Mouse (Mus musculus) neural tube, embryonic 12.5 days (tissue): ENCODE results near the gene Rad51. TPM values are rescaled to one million over a fixed set of nuclear protein-coding genes. Genes with fewer than 3 reads are reported as not detected.

ENCODE experiments used
- ATAC-seq: fragments of 200-750 bp; cut with Nextera tagmentation; 2 replicates; pipeline ENCODE4 v1.8.0; 2017; ENCODE audit warnings: low read depth, mild to moderate bottlenecking, moderate TSS enrichment, moderate library complexity; ENCODE audit not compliant: low FRiP score
- H3K27ac ChIP-seq: fragments of 300-500 bp; sonication (generic); 2 replicates; pipeline ENCODE4 v1.5.1; 2016
- H3K27me3 ChIP-seq: fragments of 300-500 bp; sonication (generic); replicated peaks from 2 replicates; pipeline ENCODE4 v1.6.1; 2016; ENCODE audit warnings: mild to moderate bottlenecking
- H3K36me3 ChIP-seq: fragments of 300-500 bp; sonication (generic); 2 replicates; pipeline ENCODE4 v1.6.1; 2016; ENCODE audit warnings: mild to moderate bottlenecking
- H3K4me1 ChIP-seq: fragments of 300-500 bp; sonication (generic); 2 replicates; pipeline ENCODE4 v1.6.1; 2016
- H3K4me2 ChIP-seq: fragments of 300-500 bp; sonication (generic); replicated peaks from 2 replicates; pipeline ENCODE4 v1.6.1; 2016; ENCODE audit warnings: mild to moderate bottlenecking
- H3K4me3 ChIP-seq: fragments of 300-500 bp; sonication (generic); 2 replicates; pipeline ENCODE4 v1.5.1; 2016
- H3K9ac ChIP-seq: fragments of 300-500 bp; sonication (generic); 2 replicates; pipeline ENCODE4 v1.6.1; 2016; ENCODE audit warnings: mild to moderate bottlenecking
- H3K9me3 ChIP-seq: fragments of 300-500 bp; sonication (generic); 2 replicates; pipeline ENCODE4 v1.6.1; 2016; ENCODE audit warnings: mild to moderate bottlenecking
- WGBS: fragments of 180-500 bp; shearing (Covaris S2); methylation state at CpG from one replicate; pipeline ENCODE4 v1.1.7; 2016; 5-methylcytosine and 5-hydroxymethylcytosine counted together
- polyA plus RNA-seq: library from polyadenylated mRNA; unstranded; fragments of >200 nt; fragmentation: Nextera tagmentation; extraction: Ambion mirVana; gene quantifications from 2 replicates; pipeline ENCODE4 v1.2.1, GENCODE M21; 2016

Rad51 gene
- polyA plus RNA-seq, 1 experiment from 2014 or later: 31.9 TPM

DNA sequence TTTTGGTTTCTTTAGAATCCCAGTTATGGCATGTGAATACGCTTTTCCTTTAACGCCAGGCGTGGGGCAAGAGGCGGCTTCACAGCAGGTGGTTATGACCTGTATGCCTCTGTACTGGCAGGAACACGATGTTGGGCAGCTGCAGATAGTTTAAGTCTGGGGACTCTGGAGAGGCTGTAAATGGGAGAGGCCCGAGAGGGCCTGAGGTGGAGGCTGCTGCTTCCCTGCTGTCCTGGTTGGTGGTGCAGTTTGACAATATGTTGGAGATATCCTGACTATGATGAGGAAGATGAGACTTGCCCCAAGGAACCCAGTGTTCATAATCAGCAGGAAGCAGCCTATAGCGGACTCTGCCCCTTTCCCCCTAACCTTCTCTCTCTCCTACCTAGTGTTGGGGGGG is 70.3 kb downstream of the Rad51 start:
- ATAC-seq: no peak
- H3K27me3 ChIP-seq: no peaks in the 10 kb centered on the region
- WGBS: 73% methylated on average over 7 of the region's 7 CpGs
- H3K9me3 ChIP-seq: no peaks in the 10 kb centered on the region
- H3K9ac ChIP-seq: no peak overlapping the region
- no peak overlapping the region for H3K27ac ChIP-seq
- peaks cover 55% of the 10 kb centered on the region for H3K36me3 ChIP-seq
- no peak overlapping the region for H3K4me2 ChIP-seq
- H3K4me1 ChIP-seq: no peaks in the 10 kb centered on the region
- no peak overlapping the region for H3K4me3 ChIP-seq

GRCm38 (mm10) chr2:119189029-119189710 is 76.6 kb downstream of the Rad51 start:
- H3K27me3 ChIP-seq: no peaks in the 10 kb centered on the region
- peak overlapping the region; percentile 62 for H3K4me2 ChIP-seq
- no peaks in the 10 kb centered on the region for H3K9me3 ChIP-seq
- peaks cover 10% of the 10 kb centered on the region for H3K36me3 ChIP-seq
- no peak overlapping the region for H3K9ac ChIP-seq
- peaks cover 4% of the 10 kb centered on the region; the same call in 1 of the 2 replicates for H3K4me1 ChIP-seq
- 0 out of 2 replicates have a peak overlapping the region, but pooled peaks have one; percentile 9 for H3K4me3 ChIP-seq
- peak; percentile 86 for ATAC-seq
- no peak overlapping the region for H3K27ac ChIP-seq
- 7% methylated on average over 15 of the region's 15 CpGs for WGBS

GRCm38 (mm10) chr2:119190969-119191368 is 78.4 kb downstream of the Rad51 start:
- Histone ChIP-seq H3K4me3 (no peak overlapping the region), H3K9me3 (no peaks in the 10 kb centered on the region), H3K36me3 (no peaks in the 10 kb centered on the region), H3K9ac (no peak overlapping the region), H3K4me1 (peaks cover 4% of the 10 kb centered on the region; the same call in 1 of the 2 replicates), H3K4me2 (no peak overlapping the region), H3K27ac (no peak overlapping the region), H3K27me3 (no peaks in the 10 kb centered on the region)
- 89% methylated on average over 5 of the region's 5 CpGs for WGBS
- ATAC-seq: no peak

GRCm38 (mm10) chr2:119194140-119194539 is 81.5 kb downstream of the Rad51 start:
- no peak for ATAC-seq
- WGBS: 92% methylated on average over 5 of the region's 5 CpGs
- peaks cover 3% of the 10 kb centered on the region; the same call in 1 of the 2 replicates for H3K4me1 ChIP-seq
- no peak overlapping the region for H3K9ac ChIP-seq
- H3K4me3 ChIP-seq: no peak overlapping the region
- no peaks in the 10 kb centered on the region for H3K27me3 ChIP-seq
- H3K36me3 ChIP-seq: no peaks in the 10 kb centered on the region
- H3K27ac ChIP-seq: no peak overlapping the region
- no peak overlapping the region for H3K4me2 ChIP-seq
- H3K9me3 ChIP-seq: no peaks in the 10 kb centered on the region

- ATAC-seq: no peak
- Histone ChIP-seq H3K27ac (no peak overlapping the region), H3K4me2 (no peak overlapping the region), H3K27me3 (no peaks in the 10 kb centered on the region), H3K36me3 (no peaks in the 10 kb centered on the region), H3K9ac (no peak overlapping the region), H3K4me3 (no peak overlapping the region), H3K4me1 (no peaks in the 10 kb centered on the region), H3K9me3 (no peaks in the 10 kb centered on the region)
- WGBS: 38% methylated on average over 4 of the region's 4 CpGs
Observed at GRCm38 (mm10) chr2:119196316-119197108, 83.9 kb downstream of the Rad51 start.

Other genes with a start within 250 kb of the Rad51 start
- gene Bahd1, start 212.4 kb upstream of the Rad51 start, polyA plus RNA-seq: 8.1 and 8.6 TPM in 2 replicates
- gene Chst14, start 186.3 kb upstream of the Rad51 start, polyA plus RNA-seq: 18.3 and 18.4 TPM in 2 replicates
- gene Ccdc32, start 83.4 kb upstream of the Rad51 start, polyA plus RNA-seq: 28.0 and 28.8 TPM in 2 replicates
- gene Rpusd2, start 78.0 kb upstream of the Rad51 start, polyA plus RNA-seq: 6.6 TPM in 2 replicates
- 37.6 and 38.1 TPM in 2 replicates for gene Knl1, start 65.7 kb upstream of the Rad51 start, polyA plus RNA-seq
- 43.1 TPM in 2 replicates for gene Rmdn3, start 44.2 kb downstream of the Rad51 start, polyA plus RNA-seq
- gene Gchfr, start 55.0 kb downstream of the Rad51 start, polyA plus RNA-seq: 3.5 TPM in 2 replicates
- gene Gm14137, start 61.7 kb downstream of the Rad51 start, polyA plus RNA-seq: 0.86 and 0.91 TPM in 2 replicates
- gene Zfyve19, start 95.8 kb downstream of the Rad51 start, polyA plus RNA-seq: 46.5 and 49.3 TPM in 2 replicates
- gene Dnajc17, start 96.0 kb downstream of the Rad51 start, polyA plus RNA-seq: 24.9 and 27.2 TPM in 2 replicates
- gene Ppp1r14d, start 117.1 kb downstream of the Rad51 start, polyA plus RNA-seq: not detected in 2 replicates
- 1.2 and 1.7 TPM in 2 replicates for gene Spint1, start 124.6 kb downstream of the Rad51 start, polyA plus RNA-seq
- 8.4 and 9.3 TPM in 2 replicates for gene Rhov, start 158.5 kb downstream of the Rad51 start, polyA plus RNA-seq
- 26.6 TPM in 2 replicates for gene Vps18, start 175.9 kb downstream of the Rad51 start, polyA plus RNA-seq
- gene Dll4, start 213.0 kb downstream of the Rad51 start, polyA plus RNA-seq: 5.0 and 6.0 TPM in 2 replicates
- gene Chac1, start 238.4 kb downstream of the Rad51 start, polyA plus RNA-seq: 2.4 and 2.7 TPM in 2 replicates